Mouse (Mus musculus) heart, postnatal 25 days (tissue): ENCODE results near the gene Pnpla8. TPM values are rescaled to one million over a fixed set of nuclear protein-coding genes. Genes with fewer than 3 reads are reported as not detected.
"Not testable (repeated sequence)": the region's sequence is repeated elsewhere in the genome, so short reads cannot be mapped to it uniquely, and the experiment has no call there.

Experiments
- DNase-seq: peaks from one replicate; pipeline ENCODE4 v3.0.0; 2022; ENCODE audit warnings: low spot score
- intact Hi-C: fragments of 180-260 bp; cut with DNase I; formaldehyde crosslinking; loops from one replicate; pipeline ENCODE4 v1.15.1; 2025
- total RNA-seq, 2 experiments: library from RNA; stranded (reverse); gene quantifications; 2 replicates each; pipeline ENCODE4 v1.2.3; 2021

Pnpla8 gene
- 100 to 1,000 TPM; 132 to 142 TPM for total RNA-seq

GRCm38 (mm10) chr12:44221070-44221469, at the start of gene Pnpla8:
Gene Pnpla8, plus strand, starts transcription at chr12:44221370.
- intact Hi-C loops, DNase-seq: not testable (repeated sequence)

GRCm38 (mm10) chr12:44176331-44177037, 44.7 kb upstream of the Pnpla8 start:
- DNase-seq, result no peak

GRCm38 (mm10) chr12:44177038-44177355, 44.2 kb upstream of the Pnpla8 start:
- intact Hi-C loops, result no loop called here
- DNase-seq, result no peak

More at GRCm38 (mm10) chr12:44176331-44177037, 44.7 kb upstream of the Pnpla8 start:
- intact Hi-C loops, result no loop called here

- intact Hi-C loops, result no loop called here
- DNase-seq, result no peak
Observed at GRCm38 (mm10) chr12:44181081-44181982, 39.8 kb upstream of the Pnpla8 start.

GRCm38 (mm10) chr12:44197873-44198525, 23.2 kb upstream of the Pnpla8 start:
- no peak for DNase-seq
- intact Hi-C loops, result no loop called here

GRCm38 (mm10) chr12:44209141-44209823, 11.9 kb upstream of the Pnpla8 start:
- intact Hi-C loops, result no loop called here
- peak; percentile 11 for DNase-seq

GRCm38 (mm10) chr12:44209824-44210752, 11.1 kb upstream of the Pnpla8 start, which contains the start of gene Dnajb9:
Gene Dnajb9, minus strand, starts transcription at chr12:44210326.
- intact Hi-C loops, result loop anchor here (1.0 kb wide), 1 partner anchor 59 kb away; no protein-coding TSS in a partner anchor
- DNase-seq, result peak; percentile 100

- no peak for DNase-seq
- intact Hi-C loops, result no loop called here
Observed at GRCm38 (mm10) chr12:44211555-44211954, 9.6 kb upstream of the Pnpla8 start.

GRCm38 (mm10) chr12:44221651-44222356, 634 bp downstream of the Pnpla8 start:
- intact Hi-C loops, result no loop called here
- DNase-seq, result peak; percentile 6

- intact Hi-C loops, result no loop called here
Observed at GRCm38 (mm10) chr12:44223044-44223443, 1.9 kb downstream of the Pnpla8 start.

GRCm38 (mm10) chr12:44224650-44225049, 3.5 kb downstream of the Pnpla8 start:
- DNase-seq, result no peak
- intact Hi-C loops, result no loop called here

More at GRCm38 (mm10) chr12:44223044-44223443, 1.9 kb downstream of the Pnpla8 start:
- no peak for DNase-seq

GRCm38 (mm10) chr12:44241090-44241489, 19.9 kb downstream of the Pnpla8 start:
- intact Hi-C loops, result no loop called here
- DNase-seq, result no peak

- intact Hi-C loops, result no loop called here
- DNase-seq, result no peak
Observed at GRCm38 (mm10) chr12:44242407-44242806, 21.2 kb downstream of the Pnpla8 start.

- DNase-seq, result no peak
- intact Hi-C loops, result no loop called here
Observed at GRCm38 (mm10) chr12:44245739-44246138, 24.6 kb downstream of the Pnpla8 start.

- no peak for DNase-seq
- intact Hi-C loops, result no loop called here
Observed at GRCm38 (mm10) chr12:44248309-44248977, 27.3 kb downstream of the Pnpla8 start.

GRCm38 (mm10) chr12:44262612-44263011, 41.4 kb downstream of the Pnpla8 start:
- intact Hi-C loops, result no loop called here

GRCm38 (mm10) chr12:44265651-44266050, 44.5 kb downstream of the Pnpla8 start:
- intact Hi-C loops, result no loop called here
- no peak for DNase-seq

More at GRCm38 (mm10) chr12:44262612-44263011, 41.4 kb downstream of the Pnpla8 start:
- no peak for DNase-seq

GRCm38 (mm10) chr12:44267196-44267595, 46.0 kb downstream of the Pnpla8 start:
- DNase-seq, result no peak
- intact Hi-C loops, result no loop called here
